Mouse (Mus musculus): ENCODE results near the gene Ice1. TPM values are rescaled to one million over a fixed set of nuclear protein-coding genes. Genes with fewer than 3 reads are reported as not detected.

The Ice1 gene
- total and polyA plus RNA-seq, 3 experiments, result 33.5 to 40.1 (median 37.6) TPM

DNA sequence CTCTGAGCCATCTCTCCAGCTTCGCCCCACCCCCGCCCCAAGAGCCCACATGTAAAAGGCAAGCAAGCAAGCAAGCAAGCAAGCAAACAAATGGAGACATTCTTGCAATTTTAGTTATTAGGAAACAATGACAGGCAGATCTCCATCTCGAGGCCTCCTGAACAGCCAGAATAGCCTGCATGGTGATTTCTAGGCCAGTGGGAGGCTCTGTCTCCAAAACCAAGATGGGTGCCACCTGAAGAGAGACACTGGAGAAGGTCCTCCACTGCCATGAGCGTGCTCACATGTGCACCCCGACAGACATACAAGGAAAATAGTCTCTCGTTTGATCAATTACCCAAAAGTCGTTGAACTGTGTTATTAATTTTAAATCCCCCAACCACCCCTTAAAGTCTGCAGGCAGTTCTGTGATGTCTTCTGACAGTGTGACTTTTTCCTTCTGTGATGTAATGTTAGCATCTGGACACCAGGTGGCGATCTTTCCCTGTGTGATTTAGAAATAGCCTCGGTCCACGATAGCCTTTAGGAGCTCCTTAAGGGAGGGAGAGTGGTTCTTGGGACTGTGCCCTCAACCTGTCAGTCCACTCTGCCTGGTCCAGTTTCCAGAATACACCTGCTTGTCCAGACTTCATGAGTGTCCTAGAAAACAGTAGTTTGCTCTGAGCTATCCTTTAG is 6.1 kb upstream of the Ice1 start:
- no peaks in the 10 kb centered on the region for H3K27me3 ChIP-seq (ENCODE audit: control insufficient read depth in 1 of 2, insufficient read depth in 2 of 2, low read length in 2 of 2)
- H3K36me3 ChIP-seq (ENCODE audit: control insufficient read depth in 1 of 2, insufficient read depth in 2 of 2, low read length in 2 of 2), result 0 out of 4 replicates have a peak, but pooled peaks cover 0 to 2% of the 10 kb centered on the region in 2 experiments
- TF ChIP-seq GABPA (IDR thresholded peaks at IDR 0.05; ENCODE audit: low read depth, low read length), result no peak
- no peak for TF ChIP-seq POLR2A (IDR thresholded peaks at IDR 0.05; ENCODE audit: control insufficient read depth in 1 of 2, insufficient read depth in 1 of 2, low read depth in 1 of 2, low read length in 2 of 2, poor library complexity in 1 of 2)
- no peak for TF ChIP-seq UBTF (IDR thresholded peaks at IDR 0.05; ENCODE audit: borderline replicate concordance, insufficient read depth, low read depth, low read length)
- no peak for TF ChIP-seq HCFC1 (IDR thresholded peaks at IDR 0.05; ENCODE audit: low read depth, low read length)
- TF ChIP-seq KAT2A (conservative IDR thresholded peaks at IDR 0.05; ENCODE audit: low read depth, low read length), result no peak
- TF ChIP-seq MEF2A (IDR thresholded peaks at IDR 0.05; ENCODE audit: extremely low read depth, insufficient replicate concordance, low read depth, low read length, poor library complexity, severe bottlenecking), result no peak
- no peak for TF ChIP-seq E2F4 (IDR thresholded peaks at IDR 0.05; ENCODE audit: borderline replicate concordance, low read depth, low read length)
- TF ChIP-seq MAX (IDR thresholded peaks at IDR 0.05; ENCODE audit: low read length), result no peak
- no peak for TF ChIP-seq POLR2AphosphoS2 (IDR thresholded peaks at IDR 0.05; ENCODE audit: low read length)
- TF ChIP-seq USF1 (IDR thresholded peaks at IDR 0.05; ENCODE audit: low read depth, low read length), result no peak
- TF ChIP-seq TCF12 (IDR thresholded peaks at IDR 0.05; ENCODE audit: low read depth, low read length), result no peak
- TF ChIP-seq SIN3A (IDR thresholded peaks at IDR 0.05; ENCODE audit: low read length), result no peak
- no peak for TF ChIP-seq ELF1 (IDR thresholded peaks at IDR 0.05; ENCODE audit: low read depth, low read length)
- peak; percentile 84 for TF ChIP-seq SMC3 (IDR thresholded peaks at IDR 0.05; ENCODE audit: low read depth, low read length)
- peak; percentile 74 for TF ChIP-seq ZC3H11A (IDR thresholded peaks at IDR 0.05; ENCODE audit: low read depth, low read length)
- no peak for TF ChIP-seq MYB (IDR thresholded peaks at IDR 0.05; ENCODE audit: low read depth, low read length)
- TF ChIP-seq BHLHE40 (IDR thresholded peaks at IDR 0.05; ENCODE audit: borderline replicate concordance, low read depth, low read length), result no peak
- no peak for TF ChIP-seq ETS1 (IDR thresholded peaks at IDR 0.05; ENCODE audit: low read depth, low read length)
- no peak for TF ChIP-seq TBP (IDR thresholded peaks at IDR 0.05; ENCODE audit: low read depth, low read length)
- peak; percentile 92 for TF ChIP-seq RAD21 (IDR thresholded peaks at IDR 0.05; ENCODE audit: low read depth, low read length)
- TF ChIP-seq CTCF (IDR thresholded peaks at IDR 0.05 in 2 of 3, conservative IDR thresholded peaks at IDR 0.05 in 1 of 3; ENCODE audit: control insufficient read depth in 1 of 3, insufficient read depth in 1 of 3, low read depth in 2 of 3, low read length in 3 of 3, poor library complexity in 1 of 3, severe bottlenecking in 1 of 3), result peak; percentile 55 to 87 (median 67)
- no peak for TF ChIP-seq TAL1 (IDR thresholded peaks at IDR 0.05; ENCODE audit: low read length)
- H3K27ac ChIP-seq (ENCODE audit: control insufficient read depth, low read depth, low read length), result no peak overlapping the region
- no peak overlapping the region for H3K9ac ChIP-seq (ENCODE audit: control insufficient read depth, low read depth, low read length, poor library complexity, severe bottlenecking)
- H3K4me3 ChIP-seq (ENCODE audit: control insufficient read depth in 1 of 2, insufficient read depth in 1 of 2, low read depth in 2 of 2, low read length in 2 of 2), result no peak overlapping the region
- H3K4me1 ChIP-seq (ENCODE audit: control insufficient read depth in 1 of 2, insufficient read depth in 2 of 2, low read length in 2 of 2), result no peaks in the 10 kb centered on the region
- H3K79me2 ChIP-seq (ENCODE audit: control insufficient read depth, insufficient read depth, low read length, poor library complexity), result no peaks in the 10 kb centered on the region
- peak; percentile 76 for DNase-seq (ENCODE audit: low read depth, low spot score)
- H3K9me3 ChIP-seq (replicated peaks; ENCODE audit: insufficient read depth, low read length), result no peaks in the 10 kb centered on the region

Measured in MEL (cell line).